Mouse (Mus musculus): ENCODE measurements around the gene Prkn. TPM values are rescaled to one million over a fixed set of nuclear protein-coding genes. Genes with fewer than 3 reads are reported as not detected.

Prkn gene
- total RNA-seq, 2 experiments from 2014 or later = 14.6 to 20.3 TPM

GRCm38 (mm10) chr17:11392622-11393294 is 552.6 kb downstream of the Prkn start:
- DNase-seq (ENCODE audit: low spot score in 2 of 2) = no peak

GRCm38 (mm10) chr17:11394607-11395006 is 554.4 kb downstream of the Prkn start:
- DNase-seq (ENCODE audit: low spot score in 2 of 2) = no peak

- no peak for DNase-seq (ENCODE audit: low spot score in 2 of 2)
Measured at GRCm38 (mm10) chr17:11397678-11398077, 557.5 kb downstream of the Prkn start.

GRCm38 (mm10) chr17:11402225-11402875 is 562.2 kb downstream of the Prkn start:
- DNase-seq (ENCODE audit: low spot score in 2 of 2) = no peak

- no peak for DNase-seq (ENCODE audit: low spot score in 2 of 2)
Measured at GRCm38 (mm10) chr17:11411414-11411813, 571.2 kb downstream of the Prkn start.

GRCm38 (mm10) chr17:11413688-11414087 is 573.5 kb downstream of the Prkn start:
- DNase-seq (ENCODE audit: low spot score in 2 of 2) = no peak

GRCm38 (mm10) chr17:11414288-11414687 is 574.1 kb downstream of the Prkn start:
- no peak for DNase-seq (ENCODE audit: low spot score in 2 of 2)

- DNase-seq (ENCODE audit: low spot score in 2 of 2) = no peak
Measured at GRCm38 (mm10) chr17:11417150-11417549, 577.0 kb downstream of the Prkn start.

- DNase-seq (ENCODE audit: low spot score in 2 of 2) = no peak
Measured at GRCm38 (mm10) chr17:11419484-11419883, 579.3 kb downstream of the Prkn start.

GRCm38 (mm10) chr17:11420839-11421238 is 580.7 kb downstream of the Prkn start:
- no peak for DNase-seq (ENCODE audit: low spot score in 2 of 2)

GRCm38 (mm10) chr17:11421264-11421940 is 581.2 kb downstream of the Prkn start:
- no peak for DNase-seq (ENCODE audit: low spot score in 2 of 2)

- DNase-seq (ENCODE audit: low spot score in 2 of 2) = no peak
Measured at GRCm38 (mm10) chr17:11431323-11431722, 591.1 kb downstream of the Prkn start.

GRCm38 (mm10) chr17:11432593-11432992 is 592.4 kb downstream of the Prkn start:
- no peak for DNase-seq (ENCODE audit: low spot score in 2 of 2)

- no peak for DNase-seq (ENCODE audit: low spot score in 2 of 2)
Measured at GRCm38 (mm10) chr17:11462721-11463120, 622.5 kb downstream of the Prkn start.

- no peak for DNase-seq (ENCODE audit: low spot score in 2 of 2)
Measured at GRCm38 (mm10) chr17:11466095-11466494, 625.9 kb downstream of the Prkn start.

- DNase-seq (ENCODE audit: low spot score in 2 of 2) = no peak
Measured at GRCm38 (mm10) chr17:11468624-11469023, 628.4 kb downstream of the Prkn start.

GRCm38 (mm10) chr17:11483032-11483431 is 642.8 kb downstream of the Prkn start:
- no peak for DNase-seq (ENCODE audit: low spot score in 2 of 2)

GRCm38 (mm10) chr17:11490051-11490450 is 649.9 kb downstream of the Prkn start:
- DNase-seq (ENCODE audit: low spot score in 2 of 2) = peak in 1 of 2 experiments; percentile 65

GRCm38 (mm10) chr17:11502556-11502955 is 662.4 kb downstream of the Prkn start:
- no peak for DNase-seq (ENCODE audit: low spot score in 2 of 2)

- DNase-seq (ENCODE audit: low spot score in 2 of 2) = no peak
Measured at GRCm38 (mm10) chr17:11504496-11504895, 664.3 kb downstream of the Prkn start.

GRCm38 (mm10) chr17:11507082-11507481 is 666.9 kb downstream of the Prkn start:
- peak in 1 of 2 experiments; percentile 36 for DNase-seq (ENCODE audit: low spot score in 2 of 2)

GRCm38 (mm10) chr17:11510081-11510480 is 669.9 kb downstream of the Prkn start:
- DNase-seq (ENCODE audit: low spot score in 2 of 2) = no peak
